Mouse (Mus musculus): Measurements from ENCODE around the gene Tm7sf2. TPM values are rescaled to one million over a fixed set of nuclear protein-coding genes. Genes with fewer than 3 reads are reported as not detected.

The Tm7sf2 gene
- polyA plus RNA-seq (2015; fragmentation: Nextera tagmentation; extraction: Ambion mirVana), result 34.0 and 41.3 TPM in 2 replicates

- H3K27me3 ChIP-seq (replicated peaks; ENCODE audit: control insufficient read depth, insufficient read depth, low read length), result no peaks in the 10 kb centered on the region
- peak within 1 kb of the TSS; percentile 99 for H3K4me2 ChIP-seq (ENCODE audit: low read length)
- 9% methylated on average over 32 of the region's 33 CpGs for WGBS
- H3K4me1 ChIP-seq (replicated peaks; ENCODE audit: control insufficient read depth, insufficient read depth, low read length), result peaks cover 22% of the 10 kb centered on the region
- H3K9me3 ChIP-seq (ENCODE audit: control insufficient read depth, low read length), result no peaks in the 10 kb centered on the region
- peak within 1 kb of the TSS; percentile 73 for H3K4me3 ChIP-seq (replicated peaks; ENCODE audit: low read length)
- peaks cover 12% of the 10 kb centered on the region for H3K36me3 ChIP-seq (ENCODE audit: control insufficient read depth, insufficient read depth)
- H3K9ac ChIP-seq (replicated peaks; ENCODE audit: low read depth, low read length), result peak within 1 kb of the TSS; percentile 84
- peak; percentile 94 for ATAC-seq
- H3K27ac ChIP-seq (ENCODE audit: low read length), result peak within 1 kb of the TSS; percentile 90
These were observed at the start of gene Tm7sf2 for GRCm38 (mm10) chr19:6067724-6068415. Gene Tm7sf2, minus strand, starts transcription at chr19:6068373.

- Histone ChIP-seq H3K9ac (replicated peaks; ENCODE audit: low read depth, low read length) (peak overlapping the region; percentile 88), H3K27me3 (replicated peaks; ENCODE audit: control insufficient read depth, insufficient read depth, low read length) (no peaks in the 10 kb centered on the region), H3K36me3 (ENCODE audit: control insufficient read depth, insufficient read depth) (peaks cover 15% of the 10 kb centered on the region), H3K27ac (ENCODE audit: low read length) (peak overlapping the region; percentile 95), H3K4me2 (ENCODE audit: low read length) (peak overlapping the region; percentile 76), H3K4me3 (replicated peaks; ENCODE audit: low read length) (peak overlapping the region; percentile 88), H3K9me3 (ENCODE audit: control insufficient read depth, low read length) (no peaks in the 10 kb centered on the region), H3K4me1 (replicated peaks; ENCODE audit: control insufficient read depth, insufficient read depth, low read length) (peaks cover 21% of the 10 kb centered on the region)
- 4% methylated on average over 32 of the region's 32 CpGs for WGBS
- ATAC-seq, result no peak; the same call in 1 of the 2 replicates
These were observed 49.3 kb upstream of the Tm7sf2 start for GRCm38 (mm10) chr19:6117346-6117985.

- H3K4me3 ChIP-seq (replicated peaks; ENCODE audit: low read length), result no peak overlapping the region
- no peak overlapping the region for H3K9ac ChIP-seq (replicated peaks; ENCODE audit: low read depth, low read length)
- no peaks in the 10 kb centered on the region for H3K27me3 ChIP-seq (replicated peaks; ENCODE audit: control insufficient read depth, insufficient read depth, low read length)
- WGBS, result 89% methylated on average over 14 of the region's 15 CpGs
- ATAC-seq, result no peak
- H3K9me3 ChIP-seq (ENCODE audit: control insufficient read depth, low read length), result no peaks in the 10 kb centered on the region
- no peak overlapping the region for H3K27ac ChIP-seq (ENCODE audit: low read length)
- peaks cover 21% of the 10 kb centered on the region for H3K4me1 ChIP-seq (replicated peaks; ENCODE audit: control insufficient read depth, insufficient read depth, low read length)
- H3K36me3 ChIP-seq (ENCODE audit: control insufficient read depth, insufficient read depth), result peaks cover 15% of the 10 kb centered on the region
- no peak overlapping the region; the same call in 1 of the 2 replicates for H3K4me2 ChIP-seq (ENCODE audit: low read length)
These were observed 48.1 kb upstream of the Tm7sf2 start for GRCm38 (mm10) chr19:6116113-6116850.

GRCm38 (mm10) chr19:6113116-6113515 lies 44.9 kb upstream of the Tm7sf2 start:
- no peak overlapping the region for H3K4me3 ChIP-seq (replicated peaks; ENCODE audit: low read length)
- 80% methylated on average over 6 of the region's 6 CpGs for WGBS
- no peak for ATAC-seq

GRCm38 (mm10) chr19:6105586-6105985 lies 37.4 kb upstream of the Tm7sf2 start, which contains the start of gene Naaladl1:
Gene Naaladl1, plus strand, starts transcription at chr19:6105782.
- WGBS, result 88% methylated on average over 7 of the region's 7 CpGs
- H3K9ac ChIP-seq (replicated peaks; ENCODE audit: low read depth, low read length), result no peak within 1 kb of the TSS
- no peak for ATAC-seq
- H3K27me3 ChIP-seq (replicated peaks; ENCODE audit: control insufficient read depth, insufficient read depth, low read length), result no peaks in the 10 kb centered on the region
- no peak within 1 kb of the TSS for H3K27ac ChIP-seq (ENCODE audit: low read length)
- no peak within 1 kb of the TSS for H3K4me3 ChIP-seq (replicated peaks; ENCODE audit: low read length)
- no peaks in the 10 kb centered on the region for H3K9me3 ChIP-seq (ENCODE audit: control insufficient read depth, low read length)
- no peaks in the 10 kb centered on the region for H3K36me3 ChIP-seq (ENCODE audit: control insufficient read depth, insufficient read depth)
- no peak within 1 kb of the TSS for H3K4me2 ChIP-seq (ENCODE audit: low read length)
- no peaks in the 10 kb centered on the region for H3K4me1 ChIP-seq (replicated peaks; ENCODE audit: control insufficient read depth, insufficient read depth, low read length)

More at GRCm38 (mm10) chr19:6113116-6113515, 44.9 kb upstream of the Tm7sf2 start:
- Histone ChIP-seq H3K27me3 (replicated peaks; ENCODE audit: control insufficient read depth, insufficient read depth, low read length) (no peaks in the 10 kb centered on the region), H3K27ac (ENCODE audit: low read length) (no peak overlapping the region), H3K9ac (replicated peaks; ENCODE audit: low read depth, low read length) (no peak overlapping the region), H3K9me3 (ENCODE audit: control insufficient read depth, low read length) (no peaks in the 10 kb centered on the region), H3K4me1 (replicated peaks; ENCODE audit: control insufficient read depth, insufficient read depth, low read length) (peaks cover 11% of the 10 kb centered on the region), H3K4me2 (ENCODE audit: low read length) (no peak overlapping the region), H3K36me3 (ENCODE audit: control insufficient read depth, insufficient read depth) (peaks cover 15% of the 10 kb centered on the region)

GRCm38 (mm10) chr19:6104476-6104875 lies 36.3 kb upstream of the Tm7sf2 start:
- no peaks in the 10 kb centered on the region for H3K36me3 ChIP-seq (ENCODE audit: control insufficient read depth, insufficient read depth)
- no peak overlapping the region for H3K9ac ChIP-seq (replicated peaks; ENCODE audit: low read depth, low read length)
- WGBS, result 81% methylated on average over 4 of the region's 4 CpGs

GRCm38 (mm10) chr19:6102169-6102853 lies 34.1 kb upstream of the Tm7sf2 start:
- 90% methylated on average over 6 of the region's 6 CpGs for WGBS
- Histone ChIP-seq H3K4me1 (replicated peaks; ENCODE audit: control insufficient read depth, insufficient read depth, low read length) (no peaks in the 10 kb centered on the region), H3K9ac (replicated peaks; ENCODE audit: low read depth, low read length) (no peak overlapping the region), H3K4me3 (replicated peaks; ENCODE audit: low read length) (no peak overlapping the region), H3K36me3 (ENCODE audit: control insufficient read depth, insufficient read depth) (no peaks in the 10 kb centered on the region), H3K27ac (ENCODE audit: low read length) (no peak overlapping the region), H3K4me2 (ENCODE audit: low read length) (no peak overlapping the region), H3K27me3 (replicated peaks; ENCODE audit: control insufficient read depth, insufficient read depth, low read length) (no peaks in the 10 kb centered on the region), H3K9me3 (ENCODE audit: control insufficient read depth, low read length) (no peaks in the 10 kb centered on the region)
- ATAC-seq, result no peak

More at GRCm38 (mm10) chr19:6104476-6104875, 36.3 kb upstream of the Tm7sf2 start:
- no peaks in the 10 kb centered on the region for H3K27me3 ChIP-seq (replicated peaks; ENCODE audit: control insufficient read depth, insufficient read depth, low read length)
- ATAC-seq, result no peak
- H3K4me2 ChIP-seq (ENCODE audit: low read length), result no peak overlapping the region
- no peak overlapping the region for H3K4me3 ChIP-seq (replicated peaks; ENCODE audit: low read length)
- no peak overlapping the region for H3K27ac ChIP-seq (ENCODE audit: low read length)
- H3K9me3 ChIP-seq (ENCODE audit: control insufficient read depth, low read length), result no peaks in the 10 kb centered on the region
- no peaks in the 10 kb centered on the region for H3K4me1 ChIP-seq (replicated peaks; ENCODE audit: control insufficient read depth, insufficient read depth, low read length)

GRCm38 (mm10) chr19:6101186-6101585 lies 33.0 kb upstream of the Tm7sf2 start:
- Histone ChIP-seq H3K4me3 (replicated peaks; ENCODE audit: low read length) (no peak overlapping the region), H3K4me1 (replicated peaks; ENCODE audit: control insufficient read depth, insufficient read depth, low read length) (no peaks in the 10 kb centered on the region), H3K9ac (replicated peaks; ENCODE audit: low read depth, low read length) (no peak overlapping the region), H3K4me2 (ENCODE audit: low read length) (no peak overlapping the region), H3K9me3 (ENCODE audit: control insufficient read depth, low read length) (no peaks in the 10 kb centered on the region), H3K27ac (ENCODE audit: low read length) (no peak overlapping the region), H3K27me3 (replicated peaks; ENCODE audit: control insufficient read depth, insufficient read depth, low read length) (no peaks in the 10 kb centered on the region), H3K36me3 (ENCODE audit: control insufficient read depth, insufficient read depth) (no peaks in the 10 kb centered on the region)
- no peak for ATAC-seq
- 80% methylated on average over 6 of the region's 6 CpGs for WGBS

Measured in forebrain, embryonic 16.5 days (tissue).